Mouse (Mus musculus): ENCODE measurements around the gene Ube2v1. TPM values are rescaled to one million over a fixed set of nuclear protein-coding genes. Genes with fewer than 3 reads are reported as not detected.

Ube2v1 gene
- polyA plus RNA-seq (2021): 180 TPM

GRCm38 (mm10) chr2:167631591-167632448 is at the start of gene Ube2v1:
Ube2v1 (minus strand) TSS chr2:167632095.
- ChIA-PET CTCF (no interaction called here), POLR2A (interaction anchor here (0.7 to 1.9 kb wide), 2 partner anchors 14 to 30 kb away, joined by 3 to 6 read pairs; partner anchors contain the start of gene Gm20431)

GRCm38 (mm10) chr2:167680657-167681056 is 48.8 kb upstream of the Ube2v1 start:
- POLR2A ChIA-PET: interaction anchor here (1.4 kb wide), 1 partner anchor 215 kb away, joined by 6 read pairs; no protein-coding TSS in a partner anchor
- ATAC-seq (no peak), DNase-seq (ENCODE audit: low read depth, low spot score) (no peak)
- no peaks in the 10 kb centered on the region for H3K27me3 ChIP-seq
- CTCF ChIA-PET: interaction anchor here (0.7 to 5.2 kb wide), 22 partner anchors 9 to 281 kb away, joined by 3 to 94 read pairs (median 4); partner anchors contain the start of gene Gm20431
- no peak for TF ChIP-seq CTCF (IDR thresholded peaks at IDR 0.05)
- in situ Hi-C loops (cut with MboI; ENCODE audit: low pct_unique_long_range_greater_than_20kb): no loop called here

More at GRCm38 (mm10) chr2:167631591-167632448, at the start of gene Ube2v1:
- in situ Hi-C loops (cut with MboI; ENCODE audit: low pct_unique_long_range_greater_than_20kb): no loop called here
- ATAC-seq (peak; percentile 81), DNase-seq (ENCODE audit: low read depth, low spot score) (peak; percentile 85)
- no peaks in the 10 kb centered on the region for H3K27me3 ChIP-seq
- TF ChIP-seq CTCF (IDR thresholded peaks at IDR 0.05): no peak

GRCm38 (mm10) chr2:167679902-167680430 is 48.1 kb upstream of the Ube2v1 start:
- TF ChIP-seq CTCF (IDR thresholded peaks at IDR 0.05): no peak
- peak; percentile 28 for ATAC-seq
- ChIA-PET CTCF (interaction anchor here (0.7 to 5.2 kb wide), 19 partner anchors 9 to 270 kb away, joined by 3 to 94 read pairs (median 5); partner anchors contain the start of gene Gm20431), POLR2A (interaction anchor here (0.6 to 1.4 kb wide), 2 partner anchors 216 to 285 kb away, joined by 3 to 6 read pairs; no protein-coding TSS in a partner anchor)
- in situ Hi-C loops (cut with MboI; ENCODE audit: low pct_unique_long_range_greater_than_20kb): loop anchor here (5.0 kb wide), 1 partner anchor 38 kb away; no protein-coding TSS in a partner anchor
- no peaks in the 10 kb centered on the region for H3K27me3 ChIP-seq
- no peak for DNase-seq (ENCODE audit: low read depth, low spot score)

- CTCF ChIA-PET: interaction anchor here (1.1 to 5.2 kb wide), 5 partner anchors 8 to 213 kb away, joined by 3 to 94 read pairs (median 3); no protein-coding TSS in a partner anchor
- POLR2A ChIA-PET: no interaction called here
- ATAC-seq (no peak), DNase-seq (ENCODE audit: low read depth, low spot score) (no peak)
- H3K27me3 ChIP-seq: no peaks in the 10 kb centered on the region
- in situ Hi-C loops (cut with MboI; ENCODE audit: low pct_unique_long_range_greater_than_20kb): loop anchor here (5.0 kb wide), 1 partner anchor 36 kb away; no protein-coding TSS in a partner anchor
- no peak for TF ChIP-seq CTCF (IDR thresholded peaks at IDR 0.05)
These were observed 46.7 kb upstream of the Ube2v1 start for GRCm38 (mm10) chr2:167678600-167678999.

- ChIA-PET CTCF (interaction anchor here (1.0 kb wide), 1 partner anchor 9 kb away, joined by 4 read pairs; no protein-coding TSS in a partner anchor), POLR2A (no interaction called here)
- ATAC-seq: no peak
- peak; percentile 73 for TF ChIP-seq CTCF (IDR thresholded peaks at IDR 0.05)
- no peaks in the 10 kb centered on the region for H3K27me3 ChIP-seq
- DNase-seq (ENCODE audit: low read depth, low spot score): no peak
- in situ Hi-C loops (cut with MboI; ENCODE audit: low pct_unique_long_range_greater_than_20kb): loop anchor here (5.0 kb wide), 1 partner anchor 33 kb away; no protein-coding TSS in a partner anchor
These were observed 43.4 kb upstream of the Ube2v1 start for GRCm38 (mm10) chr2:167675120-167675909.

- no peaks in the 10 kb centered on the region for H3K27me3 ChIP-seq
- ATAC-seq (no peak), DNase-seq (ENCODE audit: low read depth, low spot score) (no peak)
- TF ChIP-seq CTCF (IDR thresholded peaks at IDR 0.05): no peak
- ChIA-PET CTCF (interaction anchor here (0.7 to 1.0 kb wide), 2 partner anchors 67 to 223 kb away, joined by 3 to 5 read pairs; no protein-coding TSS in a partner anchor), POLR2A (no interaction called here)
- in situ Hi-C loops (cut with MboI; ENCODE audit: low pct_unique_long_range_greater_than_20kb): loop anchor here (5.0 kb wide), 1 partner anchor 140 kb away; no protein-coding TSS in a partner anchor
These were observed 40.4 kb upstream of the Ube2v1 start for GRCm38 (mm10) chr2:167672212-167672685.

GRCm38 (mm10) chr2:167671101-167671633 is 39.3 kb upstream of the Ube2v1 start:
- ChIA-PET POLR2A (no interaction called here), CTCF (interaction anchor here (1.0 to 1.3 kb wide), 2 partner anchors 8 to 9 kb away, joined by 3 to 4 read pairs; no protein-coding TSS in a partner anchor)
- no peaks in the 10 kb centered on the region for H3K27me3 ChIP-seq
- DNase-seq (ENCODE audit: low read depth, low spot score) (no peak), ATAC-seq (no peak)
- in situ Hi-C loops (cut with MboI; ENCODE audit: low pct_unique_long_range_greater_than_20kb): loop anchor here (5.0 kb wide), 1 partner anchor 139 kb away; no protein-coding TSS in a partner anchor
- TF ChIP-seq CTCF (IDR thresholded peaks at IDR 0.05): no peak

- POLR2A ChIA-PET: no interaction called here
- ATAC-seq: no peak
- H3K27me3 ChIP-seq: no peaks in the 10 kb centered on the region
- CTCF ChIA-PET: no interaction called here
- no peak for TF ChIP-seq CTCF (IDR thresholded peaks at IDR 0.05)
- DNase-seq (ENCODE audit: low read depth, low spot score): no peak
- in situ Hi-C loops (cut with MboI; ENCODE audit: low pct_unique_long_range_greater_than_20kb): no loop called here
These were observed 37.5 kb upstream of the Ube2v1 start for GRCm38 (mm10) chr2:167669398-167669797.

- no peaks in the 10 kb centered on the region for H3K27me3 ChIP-seq
- no peak for ATAC-seq
- POLR2A ChIA-PET: no interaction called here
- in situ Hi-C loops (cut with MboI; ENCODE audit: low pct_unique_long_range_greater_than_20kb): no loop called here
- CTCF ChIA-PET: no interaction called here
- no peak for TF ChIP-seq CTCF (IDR thresholded peaks at IDR 0.05)
- DNase-seq (ENCODE audit: low read depth, low spot score): no peak
These were observed 36.5 kb upstream of the Ube2v1 start for GRCm38 (mm10) chr2:167668426-167668825.
